Mouse (Mus musculus) kidney, adult 11 months (tissue): ENCODE measurements around the gene Slc30a7.
"Not testable (repeated sequence)": the region's sequence is repeated elsewhere in the genome, so short reads cannot be mapped to it uniquely, and the experiment has no call there.

Experiments
- DNase-seq: peaks from one replicate; pipeline ENCODE4 v3.0.0; 2022

Gene Slc30a7

DNA sequence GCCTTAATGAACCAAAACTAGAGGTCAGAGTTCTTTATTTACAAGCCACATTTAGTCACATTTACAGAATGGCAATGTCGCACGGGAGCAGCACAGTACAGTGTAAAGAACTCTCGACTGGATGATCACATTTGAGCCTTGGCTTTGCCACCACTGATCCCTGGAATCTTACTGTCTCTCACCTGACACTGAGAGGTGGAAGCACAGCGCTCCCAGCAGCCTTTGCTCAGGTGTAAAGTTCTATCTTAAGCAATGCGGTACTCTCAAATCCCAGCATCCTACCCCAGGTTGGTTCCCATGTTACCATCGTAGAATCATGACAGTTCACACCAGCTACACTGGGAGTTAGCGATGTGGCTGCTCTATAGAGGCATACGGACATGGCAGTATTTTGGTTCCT lies 65.7 kb downstream of the Slc30a7 start:
- DNase-seq, result no peak

DNA sequence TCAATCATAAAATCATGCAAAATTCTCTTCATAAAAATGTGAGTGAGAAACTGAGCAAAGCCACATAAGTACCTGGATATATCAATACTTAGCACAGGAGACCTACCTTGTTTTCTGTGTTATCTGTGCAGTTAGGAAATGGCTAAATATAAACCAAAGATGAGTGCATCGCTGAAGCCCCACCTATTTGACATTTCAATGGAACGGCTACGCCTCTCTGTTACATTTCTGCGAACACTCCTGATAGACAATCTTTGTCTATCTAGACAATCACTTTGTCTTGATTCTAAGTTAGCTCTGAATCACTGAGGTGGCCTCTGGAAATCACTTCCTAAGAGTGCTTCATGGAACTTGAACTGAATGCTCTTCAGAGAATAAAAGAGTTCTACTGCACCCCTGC lies 66.7 kb downstream of the Slc30a7 start:
- DNase-seq, result no peak

DNA sequence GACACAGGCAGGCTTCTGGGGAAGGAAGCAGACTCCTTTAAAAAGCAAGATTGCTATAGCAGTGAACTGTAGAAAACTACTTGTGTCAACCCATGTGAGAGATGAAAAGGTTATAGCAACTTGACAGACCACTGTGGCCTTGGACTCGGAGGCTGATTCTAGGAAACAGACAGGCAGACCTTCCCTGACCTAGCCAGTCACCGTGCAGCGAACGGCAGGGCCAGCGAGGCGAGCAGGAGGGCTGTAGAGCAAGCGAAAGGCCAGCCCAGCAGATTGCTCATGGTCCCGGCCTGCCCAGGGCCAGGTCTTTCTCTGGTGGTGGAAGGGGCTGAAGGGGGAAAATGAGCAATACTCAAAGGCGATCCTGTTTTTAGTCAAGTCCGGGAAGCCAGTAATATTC lies 69.4 kb downstream of the Slc30a7 start:
- DNase-seq, result no peak

DNA sequence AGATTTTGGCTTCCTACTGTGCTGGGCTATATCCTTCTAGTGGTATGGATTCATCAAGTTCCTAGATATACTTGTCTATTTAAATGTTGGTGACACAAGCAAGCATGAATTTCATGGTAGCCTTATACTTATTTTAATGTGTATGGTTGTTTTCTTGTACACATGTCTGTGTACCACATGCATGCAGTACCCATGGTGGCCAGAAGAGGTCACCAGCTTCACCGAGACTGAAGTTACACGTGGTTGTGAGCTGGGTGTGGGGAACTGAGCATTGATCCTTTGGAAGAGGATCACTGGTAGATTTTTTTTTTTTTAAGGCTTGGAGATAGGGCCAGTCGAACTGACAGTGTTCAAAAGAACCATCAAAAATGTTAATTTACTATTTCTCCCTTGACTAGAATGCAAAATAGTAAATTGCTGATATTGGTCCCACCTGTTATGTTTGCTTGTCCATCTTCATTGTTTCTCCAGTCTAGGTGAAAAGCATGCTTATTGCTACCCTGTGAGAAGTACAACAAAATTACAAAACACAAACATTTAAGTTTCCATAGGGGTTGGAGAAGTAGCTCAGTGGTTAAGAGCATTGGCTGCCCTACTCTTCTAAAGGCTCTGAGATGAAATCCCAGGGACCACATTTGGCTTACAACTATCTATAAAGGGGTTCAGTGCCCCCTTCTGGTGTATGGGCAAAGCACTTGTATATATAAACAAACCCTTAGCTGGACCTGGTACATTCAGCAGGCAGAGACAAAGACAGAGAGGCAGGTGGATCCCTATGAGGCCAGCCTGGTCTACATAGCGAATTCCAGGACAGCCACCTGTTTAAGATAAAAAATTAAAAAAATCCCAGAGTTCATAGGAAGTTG lies 70.2 kb downstream of the Slc30a7 start:
- peak; percentile 28 for DNase-seq

GRCm38 (mm10) chr3:115933293-115934186 lies 73.7 kb downstream of the Slc30a7 start:
- no peak for DNase-seq

- DNase-seq, result no peak
Measured at GRCm38 (mm10) chr3:115931701-115932100, 75.5 kb downstream of the Slc30a7 start.

- DNase-seq, result no peak
Measured at GRCm38 (mm10) chr3:115926531-115926930, 80.7 kb downstream of the Slc30a7 start.

DNA sequence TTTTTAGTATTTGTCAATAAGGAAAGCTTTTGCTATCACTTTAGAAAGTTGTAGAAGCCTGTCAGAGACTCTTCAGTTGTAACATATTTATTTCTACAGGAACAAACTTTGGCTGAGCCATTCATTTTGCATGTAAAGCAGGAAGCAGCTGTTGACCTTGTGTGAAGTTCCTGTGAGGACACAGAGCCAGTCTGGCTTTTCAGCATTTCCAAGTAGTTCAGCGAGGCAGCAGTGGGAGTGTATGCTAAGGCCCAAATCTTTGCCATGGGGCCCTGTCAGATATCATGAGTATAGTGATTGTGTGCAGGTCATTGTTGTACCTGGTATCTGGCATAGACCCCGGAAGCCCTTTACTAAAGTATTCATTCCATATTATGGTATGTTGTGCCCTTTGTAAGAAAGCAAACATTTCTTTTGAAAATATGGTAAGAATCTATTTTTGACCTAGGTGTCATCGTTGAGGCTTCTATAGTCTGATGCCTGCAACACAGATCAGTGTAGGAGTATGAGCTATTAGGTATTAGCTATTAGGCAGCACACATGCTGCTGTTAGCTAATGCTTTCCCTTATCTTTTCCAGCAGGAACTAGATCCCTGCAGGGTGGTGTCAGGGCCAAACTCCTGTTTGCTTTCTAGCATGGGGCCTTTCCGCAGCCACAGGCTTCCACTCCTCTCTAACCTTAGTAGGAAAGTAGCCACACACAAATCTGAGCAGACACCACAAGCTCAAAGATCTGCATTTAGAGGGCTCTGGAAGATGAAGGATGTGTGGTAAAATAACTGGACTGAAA lies 82.6 kb downstream of the Slc30a7 start:
- DNase-seq, result no peak

GRCm38 (mm10) chr3:115907406-115907805 lies 99.8 kb downstream of the Slc30a7 start:
- DNase-seq, result not testable (repeated sequence)

DNA sequence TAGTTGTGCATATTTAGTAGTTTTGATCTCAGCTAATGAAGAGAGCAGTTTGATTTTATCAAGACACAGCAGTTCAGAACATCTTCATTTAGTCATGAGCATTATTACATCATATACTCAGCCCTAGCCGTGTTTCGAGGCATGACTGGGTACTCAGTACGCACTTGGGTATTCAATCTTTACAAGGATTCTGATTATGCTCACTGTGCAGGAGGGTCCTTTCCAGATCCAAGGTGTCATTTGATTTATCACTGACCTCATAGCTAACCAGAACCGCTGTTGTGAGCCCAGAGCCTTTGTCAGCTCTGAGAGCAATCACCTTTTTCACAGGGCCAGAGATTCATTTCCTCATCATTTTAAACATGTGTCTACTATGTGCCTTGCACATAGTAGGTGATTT lies 101.6 kb downstream of the Slc30a7 start:
- no peak for DNase-seq

GRCm38 (mm10) chr3:115905067-115905466 lies 102.1 kb downstream of the Slc30a7 start:
- DNase-seq, result no peak

GRCm38 (mm10) chr3:115902301-115902956 lies 104.8 kb downstream of the Slc30a7 start:
- DNase-seq, result no peak

GRCm38 (mm10) chr3:115898354-115898948 lies 108.8 kb downstream of the Slc30a7 start:
- DNase-seq, result no peak

GRCm38 (mm10) chr3:115893166-115893565 lies 114.0 kb downstream of the Slc30a7 start:
- no peak for DNase-seq

DNA sequence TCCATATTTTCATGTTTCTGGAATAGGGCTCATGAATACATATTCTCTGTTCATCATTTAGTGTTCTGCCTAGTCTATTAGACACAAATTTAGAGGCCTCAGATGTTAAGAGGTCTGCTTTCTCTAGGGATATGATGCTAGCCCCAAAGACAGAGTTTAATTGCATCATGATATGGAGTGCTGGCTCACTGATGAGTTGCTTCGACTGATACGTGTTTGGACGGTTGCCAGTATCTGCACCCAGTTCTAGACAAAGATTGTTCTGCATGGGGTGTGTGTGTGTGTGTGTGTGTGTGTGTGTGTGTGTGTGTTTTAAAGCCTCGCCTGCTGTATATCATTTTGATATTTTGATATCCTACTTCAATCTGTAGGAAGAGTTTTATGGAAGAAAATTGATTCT lies 114.9 kb downstream of the Slc30a7 start:
- no peak for DNase-seq
